Mouse (Mus musculus): ENCODE data around the gene Igdcc4.

Gene Igdcc4

DNA sequence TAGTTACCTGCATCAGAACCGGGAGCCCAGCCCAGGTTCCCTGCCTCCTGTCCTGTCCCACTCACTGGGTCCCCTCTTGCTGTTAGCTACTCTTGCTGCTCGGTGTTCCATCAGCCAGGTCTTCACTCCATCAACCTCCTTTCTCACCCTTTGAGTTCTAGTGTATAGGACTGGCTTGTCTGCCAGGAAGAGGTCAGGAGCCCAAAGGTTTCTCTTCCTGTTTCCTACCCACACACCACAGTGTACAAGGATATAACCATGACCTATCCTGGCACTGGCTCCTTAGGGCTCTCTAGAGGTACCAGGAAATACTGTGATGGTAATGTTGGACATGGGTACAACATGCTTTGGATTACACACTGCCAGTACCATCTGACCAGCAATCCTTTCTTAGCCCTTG, 12.4 kb downstream of the Igdcc4 start:
- DNase-seq, result no peak

DNA sequence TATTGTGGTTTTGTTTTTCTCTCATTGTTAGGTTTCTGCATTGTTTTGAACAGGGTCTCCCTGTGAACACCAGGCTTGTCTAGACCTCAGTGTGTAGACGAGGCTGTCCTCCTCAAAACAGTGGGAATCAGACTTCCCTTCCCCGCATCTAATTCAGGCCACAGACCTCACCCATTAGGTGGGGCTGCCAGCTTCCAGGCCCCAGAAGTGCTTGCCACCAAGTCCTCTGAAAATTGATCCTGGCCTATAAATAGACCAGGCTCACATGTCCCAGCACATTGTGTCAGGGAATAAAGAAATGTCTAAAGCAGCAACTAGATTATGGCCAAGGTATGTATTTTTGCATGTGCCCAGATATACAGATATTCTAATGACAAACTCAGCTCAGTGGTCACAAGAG, 14.6 kb downstream of the Igdcc4 start:
- DNase-seq, result no peak

DNA sequence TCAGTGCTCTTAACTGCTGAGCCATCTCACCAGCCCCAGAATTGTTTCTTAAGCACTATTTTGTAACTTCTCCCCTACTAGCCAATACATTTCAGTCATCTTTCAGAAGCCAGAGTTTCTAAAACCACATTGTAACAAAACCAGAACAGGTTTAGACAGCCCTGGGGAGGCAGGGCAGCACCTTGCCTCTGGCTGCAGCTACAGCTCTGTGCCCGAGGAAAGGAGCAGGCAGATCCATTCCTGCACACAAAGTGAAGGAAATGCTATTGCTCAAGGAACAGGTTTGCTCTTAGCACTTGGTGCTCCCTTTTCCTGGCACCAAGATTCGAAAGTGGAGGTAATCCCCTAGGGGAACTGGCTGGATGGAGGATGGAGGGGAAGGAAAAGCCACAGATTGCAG, 16.2 kb downstream of the Igdcc4 start:
- DNase-seq, result no peak

DNA sequence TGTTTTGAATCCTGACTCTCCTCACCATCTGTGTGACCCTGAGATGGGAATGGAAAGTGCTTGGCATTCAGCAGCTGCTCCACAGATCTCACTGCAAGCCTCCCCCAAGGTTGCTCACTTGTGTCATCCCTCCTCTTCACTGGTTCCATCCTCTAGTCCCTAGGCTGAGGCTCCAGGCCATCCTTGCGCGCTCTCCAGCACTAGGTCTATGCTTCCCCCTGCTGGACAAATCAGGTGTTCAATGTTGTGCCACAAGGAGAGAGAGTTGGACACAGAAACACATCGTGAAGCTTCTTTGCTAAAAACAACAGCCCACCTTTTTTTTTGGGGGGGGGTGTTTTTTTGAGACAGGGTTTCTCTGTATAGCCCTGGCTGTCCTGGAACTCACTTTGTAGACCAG, 19.6 kb downstream of the Igdcc4 start:
- peak; percentile 57 for DNase-seq

DNA sequence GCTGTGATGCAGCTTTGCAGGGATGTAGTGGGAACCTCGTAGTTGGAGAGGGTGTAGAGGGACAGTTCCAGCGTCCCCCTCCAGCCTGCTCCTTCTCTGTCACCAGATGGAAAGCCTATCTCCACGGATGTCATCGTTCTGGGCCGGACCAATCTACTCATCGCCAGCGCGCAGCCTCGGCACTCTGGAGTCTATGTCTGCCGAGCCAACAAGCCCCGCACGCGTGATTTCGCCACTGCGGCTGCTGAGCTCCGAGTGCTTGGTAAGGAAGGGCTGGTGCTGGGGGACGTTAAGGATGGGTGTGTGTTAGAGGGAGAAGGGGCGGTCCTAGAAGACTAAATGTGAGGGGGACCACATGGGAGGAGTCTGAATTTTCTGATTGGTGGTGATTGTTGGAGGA, 21.3 kb downstream of the Igdcc4 start:
- DNase-seq, result no peak

DNA sequence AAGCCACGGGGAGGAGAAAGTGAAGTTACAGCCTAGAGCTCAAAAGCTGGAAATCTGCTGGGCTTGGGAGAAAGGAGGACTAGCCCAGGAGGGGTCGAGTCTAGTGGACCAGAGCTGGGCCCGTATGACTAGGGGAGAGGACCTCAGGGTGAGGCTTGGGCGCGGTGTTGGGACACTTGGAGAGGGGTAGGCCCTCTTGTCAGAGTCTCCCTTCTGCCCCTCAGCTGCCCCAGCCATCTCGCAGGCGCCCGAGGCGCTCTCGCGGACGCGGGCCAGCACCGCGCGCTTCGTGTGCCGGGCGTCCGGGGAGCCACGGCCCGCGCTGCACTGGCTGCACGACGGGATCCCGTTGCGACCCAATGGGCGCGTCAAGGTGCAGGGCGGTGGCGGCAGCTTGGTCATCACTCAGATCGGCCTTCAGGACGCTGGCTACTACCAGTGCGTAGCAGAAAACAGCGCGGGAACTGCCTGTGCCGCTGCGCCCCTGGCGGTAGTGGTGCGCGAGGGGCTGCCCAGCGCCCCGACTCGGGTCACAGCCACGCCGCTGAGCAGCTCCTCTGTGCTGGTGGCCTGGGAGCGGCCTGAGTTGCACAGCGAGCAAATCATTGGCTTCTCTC, 22.4 kb downstream of the Igdcc4 start:
- DNase-seq, result peak; percentile 37

DNA sequence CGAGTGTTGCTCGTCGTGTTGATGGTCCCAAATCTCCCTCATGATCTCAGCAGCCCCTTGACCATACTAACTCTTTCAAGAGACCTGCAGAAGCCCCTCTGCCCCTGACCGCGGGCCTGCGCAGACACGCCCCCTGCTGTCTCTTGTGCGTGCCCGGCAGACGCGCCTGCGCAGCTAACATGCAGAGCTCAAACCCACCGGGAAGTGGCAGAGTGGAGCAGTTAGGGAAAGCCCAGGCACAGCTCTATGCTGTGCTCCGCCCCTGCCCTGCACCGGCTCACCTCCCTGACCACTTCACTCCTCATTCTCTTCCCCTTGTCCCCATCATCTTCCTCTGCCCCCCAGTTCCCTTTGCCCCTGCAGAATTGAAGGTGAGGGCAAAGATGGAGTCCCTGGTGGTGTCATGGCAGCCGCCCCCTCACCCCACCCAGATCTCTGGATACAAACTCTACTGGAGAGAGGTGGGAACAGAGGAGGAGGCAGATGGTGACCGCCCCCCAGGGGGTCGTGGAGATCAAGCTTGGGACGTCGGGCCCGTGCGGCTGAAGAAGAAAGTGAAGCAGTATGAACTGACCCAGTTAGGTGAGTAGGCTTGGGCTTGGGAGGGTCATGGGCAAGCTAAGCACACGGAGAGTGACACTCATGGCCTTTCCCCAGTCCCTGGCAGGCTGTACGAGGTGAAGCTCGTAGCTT, 27.0 kb downstream of the Igdcc4 start:
- DNase-seq, result no peak

DNA sequence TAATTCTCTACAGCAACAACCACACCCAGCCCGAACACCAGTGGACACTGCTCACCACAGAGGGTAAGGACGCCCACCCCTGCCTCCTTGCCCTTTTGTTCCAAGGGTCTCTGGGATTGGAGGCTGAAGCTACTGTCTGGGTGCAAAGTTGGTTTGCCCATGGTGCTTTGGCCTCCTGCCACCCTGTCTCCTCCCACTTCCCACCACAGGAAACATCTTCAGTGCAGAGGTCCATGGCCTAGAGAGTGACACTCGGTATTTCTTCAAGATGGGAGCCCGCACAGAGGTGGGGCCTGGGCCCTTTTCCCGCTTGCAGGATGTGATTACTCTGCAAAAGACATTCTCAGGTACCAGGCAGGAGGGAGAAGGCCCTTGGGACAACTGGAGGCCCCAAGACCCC, 30.4 kb downstream of the Igdcc4 start:
- no peak for DNase-seq

DNA sequence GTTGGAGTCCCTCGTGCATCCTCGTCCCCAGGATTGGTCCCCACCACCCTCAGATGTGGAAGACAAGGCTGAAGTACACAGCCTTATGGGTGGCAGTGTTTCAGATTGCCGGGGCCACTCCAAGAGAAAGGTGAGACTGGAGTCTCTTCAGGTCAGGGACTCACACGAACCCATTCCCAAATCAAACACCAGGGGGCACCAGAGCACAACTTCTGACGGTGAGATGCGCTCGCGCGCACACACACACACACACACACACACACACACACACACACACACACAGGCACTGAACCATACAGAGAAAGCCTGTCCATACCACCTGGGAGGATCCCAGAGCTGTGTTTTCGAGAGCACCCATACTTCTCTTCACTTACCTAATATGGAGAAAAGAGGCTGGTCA, 32.5 kb downstream of the Igdcc4 start:
- peak; percentile 57 for DNase-seq

DNA sequence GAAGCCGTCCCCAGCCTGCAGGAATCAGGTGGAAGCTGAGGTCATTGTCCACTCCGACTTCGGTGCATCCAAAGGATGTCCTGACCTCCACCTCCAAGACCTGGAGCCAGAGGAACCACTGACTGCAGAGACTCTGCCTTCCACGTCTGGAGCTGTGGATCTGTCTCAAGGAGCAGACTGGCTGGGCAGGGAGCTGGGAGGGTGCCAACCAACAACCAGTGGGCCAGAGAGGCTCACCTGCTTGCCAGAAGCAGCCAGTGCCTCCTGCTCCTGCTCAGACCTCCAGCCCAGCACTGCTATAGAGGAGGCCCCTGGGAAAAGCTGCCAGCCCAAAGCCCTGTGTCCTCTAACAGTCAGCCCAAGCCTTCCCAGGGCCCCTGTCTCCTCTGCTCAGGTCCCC, 33.8 kb downstream of the Igdcc4 start:
- no peak for DNase-seq

DNA sequence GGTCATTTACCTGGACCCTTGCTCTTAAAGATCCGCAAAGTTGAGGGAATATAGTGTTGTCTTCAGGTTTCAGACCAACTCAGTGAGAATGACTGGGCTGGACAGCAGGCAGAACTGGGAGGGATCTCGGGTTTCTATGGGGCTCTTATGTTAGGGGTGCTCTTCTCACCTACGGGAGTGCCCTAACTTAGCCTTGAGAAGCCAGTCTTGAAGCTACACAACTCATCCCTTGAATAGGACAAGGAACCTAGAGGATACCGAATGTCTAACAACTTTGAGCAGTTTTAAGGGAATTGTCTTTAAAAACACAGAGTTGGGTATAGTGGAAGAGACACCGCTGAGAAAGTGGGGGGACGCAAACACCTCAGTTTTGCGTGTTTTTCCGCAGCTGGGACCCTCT, 39.2 kb downstream of the Igdcc4 start:
- DNase-seq, result no peak

DNA sequence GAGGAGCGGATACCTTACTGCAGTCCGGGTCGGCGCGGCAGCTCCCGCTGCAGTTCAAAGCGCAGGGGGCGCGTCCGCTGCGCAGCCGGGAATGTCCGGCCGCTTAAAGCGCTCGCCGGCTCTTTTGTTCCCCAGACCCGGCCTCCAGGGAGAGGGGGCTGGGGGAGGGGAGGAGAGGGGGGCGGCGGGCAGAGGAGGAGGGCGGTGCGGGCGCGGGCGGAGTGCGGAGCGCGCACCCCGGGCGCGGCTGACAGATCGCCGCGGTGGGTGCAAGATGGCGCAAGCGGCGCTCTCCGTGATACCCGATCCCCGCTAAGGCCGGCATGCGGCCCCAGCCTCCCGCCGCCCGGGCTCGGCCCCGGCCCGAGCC, 39.6 kb downstream of the Igdcc4 start, which contains the start of gene Igdcc3:
Gene Igdcc3, plus strand, starts transcription at position 254 of the 370 bp plus-strand sequence.
- no peak for DNase-seq

DNA sequence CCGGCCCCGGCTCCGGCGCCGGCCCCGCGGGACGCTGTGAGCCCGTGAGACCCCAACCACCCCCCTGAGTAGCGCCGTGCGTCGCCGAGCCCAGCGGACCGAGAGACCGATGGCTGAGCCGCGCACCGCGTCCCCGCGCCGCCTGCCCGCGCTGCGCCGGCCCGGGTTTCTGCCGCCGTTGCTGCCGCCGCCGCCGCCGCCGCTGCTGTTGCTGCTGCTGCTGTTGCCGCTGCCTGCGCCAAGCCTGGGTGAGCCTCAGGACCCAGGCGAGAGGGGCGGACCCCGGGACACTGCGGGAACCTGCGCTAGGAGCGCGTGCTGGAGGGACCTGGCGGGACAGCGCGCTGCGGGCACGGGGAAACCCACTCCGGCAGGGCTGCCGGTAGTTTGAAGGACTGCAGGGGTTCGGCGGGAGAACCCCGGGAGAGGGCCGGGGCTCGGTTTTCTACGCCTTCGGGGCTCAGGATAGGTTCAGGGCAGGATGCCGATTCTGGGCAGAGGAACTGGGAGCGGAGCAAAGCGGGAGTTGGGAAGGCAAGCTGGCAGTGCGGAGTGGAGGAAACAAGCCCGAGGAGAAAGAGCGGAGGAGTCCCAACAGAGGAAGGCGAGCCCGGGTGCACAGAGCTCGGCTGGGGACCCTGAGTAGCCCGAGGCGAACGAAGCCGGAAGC, 40.2 kb downstream of the Igdcc4 start:
- no peak for DNase-seq

DNA sequence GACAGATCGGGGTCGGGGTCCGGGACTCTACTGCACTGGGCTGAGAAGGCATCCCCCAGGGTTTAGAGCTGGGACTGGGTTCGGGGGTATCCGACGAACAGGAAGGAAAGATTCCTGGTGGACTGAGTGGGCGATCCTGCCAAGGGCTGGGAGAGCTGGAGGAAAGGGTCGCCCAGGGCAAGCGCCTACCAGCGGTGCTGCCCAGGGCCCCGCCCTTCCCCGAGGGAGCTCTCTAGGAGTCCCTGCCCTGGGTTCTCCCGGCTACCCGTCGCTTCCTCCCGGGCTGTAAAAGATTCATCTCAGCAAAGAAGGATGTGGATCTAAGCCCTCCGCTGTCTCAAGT, 40.7 kb downstream of the Igdcc4 start:
- DNase-seq, result no peak

DNA sequence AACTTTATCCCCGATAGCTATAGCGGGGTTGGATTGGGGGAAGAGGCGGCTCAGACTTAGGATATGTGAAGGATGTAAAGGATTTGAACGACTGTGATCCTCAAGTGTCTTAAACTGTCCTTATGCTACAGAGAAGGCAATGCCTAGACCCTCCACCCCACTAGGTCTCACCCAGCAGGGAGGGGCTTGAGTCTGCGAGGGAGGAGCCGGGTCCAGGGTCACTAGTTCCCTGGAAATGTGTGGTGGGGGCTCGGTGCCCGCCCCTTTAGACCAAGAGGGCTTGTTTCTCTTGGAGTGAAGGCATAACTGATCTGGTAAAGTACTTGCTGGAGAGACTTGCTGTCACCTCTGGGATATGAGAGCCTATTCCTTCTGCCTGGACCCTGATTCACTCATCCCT, 41.1 kb downstream of the Igdcc4 start:
- DNase-seq, result no peak

DNA sequence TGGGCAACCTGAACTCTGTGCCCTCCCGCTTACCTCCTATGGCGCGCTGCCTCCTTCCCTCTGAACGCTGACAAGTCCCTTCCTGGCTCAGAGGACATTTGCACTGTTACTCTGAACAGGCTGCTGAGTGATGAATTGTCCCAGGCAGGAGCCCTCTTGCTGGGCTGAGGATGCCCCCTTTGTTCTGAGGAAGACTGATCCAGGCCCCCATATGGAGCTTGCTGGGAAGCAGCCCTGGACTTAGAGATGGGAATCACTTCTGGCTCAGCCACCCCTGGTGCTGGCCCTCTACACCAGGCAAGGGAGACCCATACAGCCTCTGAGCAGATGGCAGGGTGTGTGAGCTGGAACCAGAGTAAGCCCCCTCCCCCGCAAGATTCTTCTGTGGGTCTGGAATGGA, 44.7 kb downstream of the Igdcc4 start:
- DNase-seq, result no peak

DNA sequence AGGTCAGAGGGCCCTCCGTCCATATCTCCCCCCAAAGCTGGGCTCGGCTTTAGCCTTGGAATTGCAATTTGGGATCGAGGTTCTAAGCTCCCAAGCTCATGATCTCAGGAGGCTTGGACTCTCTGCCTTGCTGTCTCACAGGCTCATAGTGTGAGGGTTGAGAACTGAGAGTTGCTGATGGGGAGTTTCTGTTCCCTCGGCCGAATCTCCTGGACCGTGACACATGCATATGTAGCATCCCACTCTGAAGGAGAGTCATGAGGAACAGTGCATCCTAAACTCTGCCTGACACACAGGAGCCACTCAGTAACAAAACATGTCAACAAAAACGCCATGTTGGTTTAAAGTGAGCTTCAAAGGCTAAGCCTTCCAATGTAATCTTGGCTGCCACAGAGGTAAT, 47.2 kb downstream of the Igdcc4 start:
- no peak for DNase-seq

DNA sequence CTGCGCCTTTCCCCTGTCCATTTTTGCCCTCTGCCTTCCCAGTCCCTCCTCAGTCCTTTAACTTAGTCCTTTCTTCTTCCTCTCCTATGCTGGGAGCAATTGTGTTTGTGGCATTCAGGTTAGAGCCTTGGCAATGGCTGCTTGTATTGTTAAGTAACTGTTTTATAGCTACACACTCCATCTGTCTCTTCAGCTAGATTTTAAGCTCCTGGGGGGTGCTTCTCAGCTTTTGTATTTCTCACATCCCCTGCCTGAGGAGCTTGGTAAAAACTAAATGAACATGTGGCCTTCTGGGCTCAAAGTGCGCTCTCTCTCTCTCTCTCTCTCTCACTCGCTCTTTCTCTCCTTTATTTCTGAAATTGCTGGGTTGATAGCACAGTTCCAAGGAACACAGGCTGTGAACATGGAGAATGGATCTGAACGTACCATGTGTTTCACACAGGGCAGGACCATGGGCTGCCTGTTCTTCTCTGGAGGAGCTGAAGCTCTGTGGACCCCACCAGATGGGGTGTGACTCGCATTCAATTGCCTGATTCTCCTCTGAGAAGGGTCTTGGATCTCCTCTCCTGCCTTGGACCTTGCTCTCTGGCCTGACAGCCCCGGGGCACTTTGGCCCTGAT, 51.5 kb downstream of the Igdcc4 start:
- DNase-seq, result no peak

DNA sequence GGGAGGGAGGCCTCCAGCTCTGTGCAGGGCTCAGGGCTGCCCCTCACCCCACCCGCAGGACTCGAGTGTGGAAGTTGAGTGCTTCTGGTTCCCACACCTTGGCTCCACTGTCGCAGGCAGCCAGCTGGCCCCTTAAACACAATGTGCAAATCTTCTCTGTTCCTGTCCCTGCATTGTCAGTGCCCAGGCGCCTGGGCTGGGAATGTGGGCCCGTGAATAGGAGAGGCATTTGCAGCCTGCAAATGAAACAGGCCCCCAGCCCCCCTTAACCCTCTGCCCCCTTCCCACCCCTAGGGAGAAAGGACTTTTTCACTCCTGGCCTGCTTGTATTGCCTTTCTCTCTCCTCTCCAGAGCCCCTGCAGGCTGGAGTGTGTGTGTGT, 52.0 kb downstream of the Igdcc4 start:
- DNase-seq, result no peak

DNA sequence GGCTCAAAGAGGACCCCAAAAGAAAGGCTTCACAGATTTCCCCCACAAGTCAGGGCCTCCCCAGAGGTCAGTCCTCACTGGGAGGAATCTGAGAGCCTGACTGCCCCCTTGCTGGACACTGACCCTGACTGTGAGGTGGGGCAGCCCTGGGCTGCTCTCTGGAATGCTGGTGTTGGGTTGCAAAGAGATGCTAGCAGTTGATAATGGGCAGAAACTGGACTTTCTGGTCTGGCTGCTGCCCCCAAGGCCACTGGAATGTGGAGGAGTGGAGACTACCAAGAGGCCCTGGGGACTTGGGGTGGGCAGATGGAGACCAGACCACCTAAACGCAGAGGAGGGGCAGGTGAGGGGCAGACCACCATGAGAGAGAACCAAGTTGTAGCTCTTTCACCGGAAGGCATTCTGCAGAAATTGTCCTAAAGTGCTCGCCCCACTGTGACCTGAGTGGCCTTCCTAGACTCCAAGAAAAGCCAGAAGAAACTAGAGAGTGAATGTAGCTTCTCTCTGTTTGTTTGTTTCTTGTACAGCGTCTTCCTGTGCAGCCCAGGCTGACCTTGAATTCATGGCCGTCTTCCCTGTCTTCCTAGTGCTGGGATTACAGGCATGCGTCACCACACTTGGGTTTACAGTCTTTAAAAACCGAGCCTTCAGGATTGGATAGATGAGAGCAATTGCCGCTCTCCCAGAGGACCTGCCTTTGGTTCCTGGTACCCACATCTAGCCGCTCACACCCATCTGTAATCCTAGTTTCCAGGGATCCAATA, 53.6 kb downstream of the Igdcc4 start:
- no peak for DNase-seq

DNA sequence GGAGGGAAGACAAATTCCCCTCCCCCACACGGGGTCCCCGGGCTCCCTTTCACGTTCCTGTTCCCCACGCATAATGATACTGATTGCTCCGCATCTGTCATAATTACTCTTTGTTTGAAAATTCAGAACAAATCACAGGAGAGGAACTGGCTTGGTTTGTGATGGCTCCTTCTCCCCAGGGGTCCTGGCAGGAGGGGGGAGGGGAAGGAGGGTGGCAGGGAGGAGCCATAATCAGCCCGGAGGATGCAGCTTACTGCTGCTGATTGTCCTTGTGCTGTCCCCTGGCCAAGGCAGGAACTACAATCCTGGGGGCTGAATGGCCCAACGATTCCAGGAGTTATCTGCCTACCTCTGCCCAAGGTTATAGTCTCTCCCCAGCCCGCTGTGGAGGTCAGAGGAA, 55.3 kb downstream of the Igdcc4 start:
- DNase-seq, result no peak

DNA sequence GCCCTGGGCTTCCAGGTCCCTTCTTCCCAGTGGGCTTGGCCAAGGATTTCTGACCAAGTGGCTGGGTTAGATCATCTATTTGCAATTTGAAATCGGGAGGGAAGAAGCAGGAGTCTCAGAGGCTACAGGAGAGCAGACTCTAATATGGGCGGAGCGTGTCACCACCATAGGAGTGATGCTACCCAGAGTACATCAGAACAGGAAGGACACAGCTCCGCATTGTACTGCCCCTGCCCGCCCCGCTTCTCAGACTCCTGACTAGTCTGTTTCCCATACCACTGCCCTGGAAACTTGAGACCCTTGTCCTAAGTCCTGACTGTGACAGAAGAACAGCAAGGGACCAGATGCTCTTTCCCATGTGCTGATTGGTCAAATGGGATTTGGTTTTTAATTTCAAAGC, 56.3 kb downstream of the Igdcc4 start:
- no peak for DNase-seq

DNA sequence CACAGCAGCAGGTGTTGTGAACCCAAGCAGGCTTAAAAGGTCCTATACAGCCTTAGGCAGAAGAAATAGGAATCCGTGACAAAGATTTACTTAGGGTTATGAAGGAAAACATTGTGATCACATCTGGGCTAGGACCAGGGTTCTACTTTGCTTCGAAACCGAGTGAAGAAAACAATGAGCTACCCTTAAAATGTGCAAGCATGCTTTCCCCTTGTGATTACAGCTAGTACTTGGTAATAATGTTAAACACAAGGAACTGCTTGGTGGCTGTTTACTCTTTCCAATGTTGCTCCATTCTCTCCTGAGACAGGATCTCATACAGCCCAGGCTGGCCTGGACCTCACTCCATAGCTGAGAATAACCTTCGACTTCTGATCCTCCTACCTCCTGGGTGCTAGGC, 59.9 kb downstream of the Igdcc4 start:
- DNase-seq, result no peak

DNA sequence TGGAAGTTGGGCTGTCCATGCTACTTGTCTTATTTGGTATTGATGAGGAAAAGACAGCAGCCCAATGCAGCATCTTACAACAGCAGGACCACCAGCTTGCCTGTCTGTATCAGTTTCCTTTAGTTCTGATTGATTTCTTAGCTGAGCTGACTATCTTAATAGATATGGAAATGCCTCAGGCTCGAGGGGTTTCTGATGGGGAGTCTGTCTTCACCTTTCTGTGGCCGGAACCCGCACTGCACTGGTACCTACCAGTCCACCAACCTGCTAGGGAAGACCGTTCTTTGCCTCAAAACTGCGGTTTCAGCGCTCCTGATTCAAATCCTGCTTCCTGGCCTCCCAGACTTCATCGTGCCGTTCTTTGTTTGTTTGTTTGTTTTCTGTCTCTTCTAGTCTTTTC, 60.6 kb downstream of the Igdcc4 start:
- no peak for DNase-seq
